Mouse (Mus musculus) small intestine, adult 2 months (tissue): ENCODE measurements around the gene Agap1.

ENCODE experiments used
- CTCF ChIP-seq: fragments of 200-500 bp; IDR thresholded peaks from 2 replicates; pipeline ENCODE4 v1.5.1; 2012; ENCODE audit warnings: low read depth, mild to moderate bottlenecking, control low read depth, inconsistent platforms, low read length, moderate library complexity, mixed read lengths; ENCODE audit not compliant: insufficient replicate concordance, insufficient read length; ENCODE audit errors: extremely low read depth
- POLR2A ChIP-seq: fragments of 200-500 bp; IDR thresholded peaks from 2 replicates; pipeline ENCODE4 v1.6.1; 2012; ENCODE audit warnings: low read depth, mild to moderate bottlenecking, control low read depth, inconsistent platforms, low read length, moderate library complexity

DNA sequence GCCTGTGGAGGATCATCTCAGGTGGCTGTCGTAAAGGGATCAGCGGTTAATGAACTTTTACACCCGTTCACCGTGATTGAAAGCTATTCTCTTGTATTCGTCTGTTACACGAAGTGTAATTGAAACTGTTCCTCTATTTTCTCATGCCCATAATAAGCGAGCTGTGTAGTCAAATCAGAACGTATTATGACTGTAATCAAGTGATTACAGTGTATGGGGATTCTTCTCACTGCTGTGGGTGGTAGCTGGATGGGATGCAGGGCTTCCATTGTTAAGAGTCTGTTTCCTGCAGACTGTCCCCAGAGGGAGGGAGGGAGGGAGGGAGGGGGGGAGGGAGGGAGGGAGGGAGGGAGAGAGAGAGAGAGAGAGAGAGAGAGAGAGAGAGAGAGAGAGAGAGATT lies 56.1 kb downstream of the Agap1 start:
- TF ChIP-seq CTCF (no peak), POLR2A (no peak)
